Mouse (Mus musculus) heart, postnatal 0 days (tissue): ENCODE measurements at regions not wholly inside any gene's neighbourhood (a gene's known extent, or its start where the extent isn't known, plus 50 kb on each side); places are given as distances from the start of the nearest gene placed in this dataset.

Source experiments
- CTCF ChIP-seq: IDR thresholded peaks from 2 replicates; pipeline ENCODE4 v1.5.1; 2016; ENCODE audit warnings: antibody characterized with exemption, control low read depth, low read depth
- EP300 ChIP-seq: IDR thresholded peaks from 2 replicates; pipeline ENCODE4 v1.6.1; 2016; ENCODE audit warnings: antibody characterized with exemption, low read depth

DNA sequence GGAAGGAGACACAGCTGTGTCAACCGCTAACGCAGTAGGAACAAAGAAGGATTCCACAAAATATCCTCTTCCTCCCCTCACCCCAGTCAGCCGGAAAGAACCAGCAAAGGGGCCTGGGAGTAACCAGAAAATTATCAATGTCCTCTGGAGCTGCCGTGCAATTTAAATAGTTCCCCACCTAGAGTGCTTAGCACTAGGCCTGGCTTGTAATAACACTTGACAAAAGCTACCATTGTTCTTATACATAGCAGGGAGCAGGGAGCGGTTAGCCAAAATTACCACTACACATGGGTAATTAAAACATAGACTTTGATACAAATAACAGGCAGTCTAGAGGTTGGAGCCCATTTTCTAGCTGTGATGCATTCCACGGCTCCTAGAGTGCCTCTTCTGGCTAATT lies 62.7 kb upstream of the Nfe2l3 start:
- TF ChIP-seq CTCF (no peak), EP300 (no peak)
